Mouse (Mus musculus): Measurements from ENCODE around the gene Otulin.

GRCm38 (mm10) chr15:27571179-27571578 is 59.3 kb downstream of the Otulin start:
- TF ChIP-seq POLR2A (IDR thresholded peaks at IDR 0.05; ENCODE audit: extremely low read depth, insufficient read depth, low read length) (no peak), CTCF (IDR thresholded peaks at IDR 0.05; ENCODE audit: low read depth, low read length) (no peak)

Data from liver, adult 2 months (tissue).